8 mouse cellular contexts compared by ENCODE assay signal in genomic region chr17:33919351-33920281, GRCm38 (mm10). TPM values are rescaled to one million over a fixed set of nuclear protein-coding genes. Genes with fewer than 3 reads are reported as not detected.
DNase-seq lines count a peak whose midpoint lies in the region; TF ChIP-seq lines count a peak whose summit lies in the region.

No protein-coding gene starts in this region.

- H3K79me2 ChIP-seq in MEL (ENCODE audit: control insufficient read depth, insufficient read depth, low read length, poor library complexity) = peaks cover 8% of the 10 kb centered on the region

- H3K4me1 ChIP-seq in MEL (ENCODE audit: control insufficient read depth in 1 of 2, insufficient read depth in 2 of 2, low read length in 2 of 2) = peaks cover 5 to 29% of the 10 kb centered on the region in 2 experiments

- DNase-seq in MEL (ENCODE audit: low read depth, low spot score) = peak; percentile 91
- peak; percentile 54 for DNase-seq in brain, embryonic 14.5 days (ENCODE audit: low read depth)
- DNase-seq in fibroblast of lung, adult 2 months (ENCODE audit: low read depth) = peak; percentile 78
- DNase-seq in heart, postnatal 14 days = peak; percentile 78 to 82
- DNase-seq in kidney, postnatal 36 days = peak; percentile 91
- DNase-seq in lung, postnatal 36 days = peak; percentile 96
- DNase-seq in ovary, postnatal 14 days (ENCODE audit: low spot score) = peak; percentile 76
- peak; percentile 67 for DNase-seq in urinary bladder, adult 2 months (ENCODE audit: low spot score)

- peak in 2 of 3 experiments; percentile 45 to 58; a peak in 4 of 6 replicates for TF ChIP-seq CTCF in MEL (IDR thresholded peaks at IDR 0.05 in 2 of 3, conservative IDR thresholded peaks at IDR 0.05 in 1 of 3; ENCODE audit: control insufficient read depth in 1 of 3, insufficient read depth in 1 of 3, low read depth in 2 of 3, low read length in 3 of 3, poor library complexity in 1 of 3, severe bottlenecking in 1 of 3)
- no peak for TF ChIP-seq CTCF in brain, embryonic 14.5 days (IDR thresholded peaks at IDR 0.05; ENCODE audit: borderline replicate concordance, extremely low read depth, insufficient read depth, insufficient read length)

- H3K4me3 ChIP-seq in MEL (ENCODE audit: control insufficient read depth in 1 of 2, insufficient read depth in 1 of 2, low read depth in 2 of 2, low read length in 2 of 2) = peak overlapping the region; percentile 77 to 81

- H3K27ac ChIP-seq in MEL (ENCODE audit: control insufficient read depth, low read depth, low read length) = peak overlapping the region; percentile 66

- no peak; the same call in 1 of the 2 replicates for TF ChIP-seq RAD21 in MEL (IDR thresholded peaks at IDR 0.05; ENCODE audit: low read depth, low read length)

- intact Hi-C loops in heart, postnatal 14 days (cut with DNase I) = no loop called here

- TF ChIP-seq EP300 in MEL (IDR thresholded peaks at IDR 0.05; ENCODE audit: low read depth in 1 of 2, low read length in 2 of 2) = no peak; a peak in 1 of 4 replicates

- peaks cover 0 to 13% of the 10 kb centered on the region in 2 experiments; a peak in 3 of 4 replicates for H3K36me3 ChIP-seq in MEL (ENCODE audit: control insufficient read depth in 1 of 2, insufficient read depth in 2 of 2, low read length in 2 of 2)

- peak in 1 of 2 experiments; percentile 45; a peak in 2 of 4 replicates for TF ChIP-seq POLR2A in MEL (IDR thresholded peaks at IDR 0.05; ENCODE audit: control insufficient read depth in 1 of 2, insufficient read depth in 1 of 2, low read depth in 1 of 2, low read length in 2 of 2, poor library complexity in 1 of 2)
- no peak for TF ChIP-seq POLR2A in brain, embryonic 14.5 days (IDR thresholded peaks at IDR 0.05; ENCODE audit: borderline replicate concordance, extremely low read depth, insufficient read depth, insufficient read length, poor library complexity, severe bottlenecking)

- H3K9ac ChIP-seq in MEL (ENCODE audit: control insufficient read depth, low read depth, low read length, poor library complexity, severe bottlenecking) = peak overlapping the region; percentile 73

- no peaks in the 10 kb centered on the region for H3K9me3 ChIP-seq in MEL (replicated peaks; ENCODE audit: insufficient read depth, low read length)

- H3K27me3 ChIP-seq in MEL (ENCODE audit: control insufficient read depth in 1 of 2, insufficient read depth in 2 of 2, low read length in 2 of 2) = no peaks in the 10 kb centered on the region

TF ChIP-seq in MEL, 35 proteins besides CTCF, POLR2A, EP300 and RAD21:
- TF ChIP-seq ELF1 (IDR thresholded peaks at IDR 0.05; ENCODE audit: low read depth, low read length) = 0 out of 2 replicates have a peak, but pooled peaks have one; percentile 13
- no peak for TF ChIP-seq RCOR1 (IDR thresholded peaks at IDR 0.05; ENCODE audit: low read depth, low read length)
- no peak for TF ChIP-seq KAT2A (conservative IDR thresholded peaks at IDR 0.05; ENCODE audit: low read depth, low read length)
- peak; percentile 54 for TF ChIP-seq TCF12 (IDR thresholded peaks at IDR 0.05; ENCODE audit: low read depth, low read length)
- no peak for TF ChIP-seq MYC (IDR thresholded peaks at IDR 0.05; ENCODE audit: low read depth, low read length)
- no peak for TF ChIP-seq MEF2A (IDR thresholded peaks at IDR 0.05; ENCODE audit: extremely low read depth, insufficient replicate concordance, low read depth, low read length, poor library complexity, severe bottlenecking)
- TF ChIP-seq HCFC1 (IDR thresholded peaks at IDR 0.05; ENCODE audit: low read depth, low read length) = peak; percentile 68
- peak; percentile 69 for TF ChIP-seq USF1 (IDR thresholded peaks at IDR 0.05; ENCODE audit: low read depth, low read length)
- TF ChIP-seq CHD1 (IDR thresholded peaks at IDR 0.05; ENCODE audit: low read depth, low read length) = no peak
- peak; percentile 50; the same call in 1 of the 2 replicates for TF ChIP-seq MAX (IDR thresholded peaks at IDR 0.05; ENCODE audit: low read length)
- no peak for TF ChIP-seq ZKSCAN1 (IDR thresholded peaks at IDR 0.05; ENCODE audit: low read depth, low read length)
- no peak for TF ChIP-seq E2F4 (IDR thresholded peaks at IDR 0.05; ENCODE audit: borderline replicate concordance, low read depth, low read length)
- TF ChIP-seq UBTF (IDR thresholded peaks at IDR 0.05; ENCODE audit: borderline replicate concordance, insufficient read depth, low read depth, low read length) = no peak
- no peak for TF ChIP-seq GABPA (IDR thresholded peaks at IDR 0.05; ENCODE audit: low read depth, low read length)
- no peak for TF ChIP-seq POLR2AphosphoS5 (IDR thresholded peaks at IDR 0.05; ENCODE audit: borderline replicate concordance, low read depth, low read length)
- TF ChIP-seq ZC3H11A (IDR thresholded peaks at IDR 0.05; ENCODE audit: low read depth, low read length) = no peak; the same call in 1 of the 2 replicates
- TF ChIP-seq ZMIZ1 (IDR thresholded peaks at IDR 0.05; ENCODE audit: low read depth, low read length) = no peak
- TF ChIP-seq TBP (IDR thresholded peaks at IDR 0.05; ENCODE audit: low read depth, low read length) = 0 out of 2 replicates have a peak, but pooled peaks have one; percentile 13
- peak; percentile 95 for TF ChIP-seq ETS1 (IDR thresholded peaks at IDR 0.05; ENCODE audit: low read depth, low read length)
- TF ChIP-seq TAL1 (IDR thresholded peaks at IDR 0.05; ENCODE audit: low read length) = no peak
- peak; percentile 56; the same call in 1 of the 2 replicates for TF ChIP-seq POLR2AphosphoS2 (IDR thresholded peaks at IDR 0.05; ENCODE audit: low read length)
- TF ChIP-seq MAZ (IDR thresholded peaks at IDR 0.05; ENCODE audit: low read depth, low read length) = no peak; the same call in 1 of the 2 replicates
- no peak for TF ChIP-seq MAFK (IDR thresholded peaks at IDR 0.05; ENCODE audit: borderline replicate concordance, low read depth, low read length)
- peak; percentile 85 for TF ChIP-seq MXI1 (IDR thresholded peaks at IDR 0.05; ENCODE audit: low read depth, low read length)
- no peak for TF ChIP-seq GATA1 (IDR thresholded peaks at IDR 0.05; ENCODE audit: low read depth, low read length)
- TF ChIP-seq SMC3 (IDR thresholded peaks at IDR 0.05; ENCODE audit: low read depth, low read length) = peak; percentile 17; the same call in 1 of the 2 replicates
- TF ChIP-seq JUND (IDR thresholded peaks at IDR 0.05; ENCODE audit: low read depth, low read length) = no peak
- TF ChIP-seq NELFE (IDR thresholded peaks at IDR 0.05; ENCODE audit: low read depth, low read length) = peak; percentile 38; the same call in 1 of the 2 replicates
- no peak for TF ChIP-seq MYB (IDR thresholded peaks at IDR 0.05; ENCODE audit: low read depth, low read length)
- TF ChIP-seq ZNF384 (IDR thresholded peaks at IDR 0.05; ENCODE audit: low read depth, low read length) = no peak
- 0 out of 2 replicates have a peak, but pooled peaks have one; percentile 8 for TF ChIP-seq CHD2 (IDR thresholded peaks at IDR 0.05; ENCODE audit: low read length)
- TF ChIP-seq NRF1 (IDR thresholded peaks at IDR 0.05; ENCODE audit: insufficient read depth, low read depth, low read length, poor library complexity, severe bottlenecking) = no peak
- TF ChIP-seq BHLHE40 (IDR thresholded peaks at IDR 0.05; ENCODE audit: borderline replicate concordance, low read depth, low read length) = peak; percentile 76; the same call in 1 of the 2 replicates
- peak; percentile 90 for TF ChIP-seq SIN3A (IDR thresholded peaks at IDR 0.05; ENCODE audit: low read length)
- no peak for TF ChIP-seq USF2 (IDR thresholded peaks at IDR 0.05; ENCODE audit: borderline replicate concordance in 1 of 2, insufficient read depth in 1 of 2, low read depth in 1 of 2, low read length in 2 of 2)

RNA-seq across cellular contexts. Expression of gene Zbtb22, which starts 3.9 kb away (rescaled TPM):
- total RNA-seq in MEL (2012; rRNA removed) = 18.6 and 20.2 TPM in 2 replicates
- polyA plus RNA-seq in MEL (2012; ENCODE audit: insufficient read depth in 1 of 2, insufficient read length in 2 of 2, low read depth in 1 of 2, low replicate concordance in 2 of 2, missing spikeins in 1 of 2) = 10 to 100 TPM in 1 of 2 experiments, not detected in 1; 30.0 TPM
- 35.8 and 43.6 TPM in 2 replicates for polyA plus RNA-seq in brain, embryonic 14.5 days (2012; rRNA removed)
- total RNA-seq in heart, postnatal 14 days (2021) = 10 to 100 TPM; 16.8 to 20.3 TPM
- polyA plus RNA-seq in urinary bladder, adult 2 months (2012; rRNA removed) = 20.1 and 23.1 TPM in 2 replicates

RNA-seq across cellular contexts. Expression of gene Tapbp, which starts 3.9 kb away (rescaled TPM):
- 14.7 and 24.3 TPM in 2 replicates for total RNA-seq in MEL (2012; rRNA removed)
- 10 to 100 TPM in 1 of 2 experiments, not detected in 1; 33.3 TPM for polyA plus RNA-seq in MEL (2012; ENCODE audit: insufficient read depth in 1 of 2, insufficient read length in 2 of 2, low read depth in 1 of 2, low replicate concordance in 2 of 2, missing spikeins in 1 of 2)
- polyA plus RNA-seq in brain, embryonic 14.5 days (2012; rRNA removed) = 17.4 and 22.8 TPM in 2 replicates
- 100 to 1,000 TPM in 1 of 2 experiments, 10 to 100 TPM in 1; 92.8 to 100 TPM for total RNA-seq in heart, postnatal 14 days (2021)
- 84.7 and 122 TPM in 2 replicates for polyA plus RNA-seq in urinary bladder, adult 2 months (2012; rRNA removed)

RNA-seq across cellular contexts. Expression of gene Rgl2, which starts 9.7 kb away (rescaled TPM):
- 19.0 and 24.9 TPM in 2 replicates for total RNA-seq in MEL (2012; rRNA removed)
- polyA plus RNA-seq in MEL (2012; ENCODE audit: insufficient read depth in 1 of 2, insufficient read length in 2 of 2, low read depth in 1 of 2, low replicate concordance in 2 of 2, missing spikeins in 1 of 2) = 10 to 100 TPM in 1 of 2 experiments, not detected in 1; 43.6 TPM
- 184 and 285 TPM in 2 replicates for polyA plus RNA-seq in brain, embryonic 14.5 days (2012; rRNA removed)
- total RNA-seq in heart, postnatal 14 days (2021) = 10 to 100 TPM; 54.7 to 58.6 TPM
- polyA plus RNA-seq in urinary bladder, adult 2 months (2012; rRNA removed) = 132 and 164 TPM in 2 replicates

RNA-seq across cellular contexts. Expression of gene Daxx, which starts 10.4 kb away (rescaled TPM):
- 39.6 and 40.6 TPM in 2 replicates for total RNA-seq in MEL (2012; rRNA removed)
- polyA plus RNA-seq in MEL (2012; ENCODE audit: insufficient read depth in 1 of 2, insufficient read length in 2 of 2, low read depth in 1 of 2, low replicate concordance in 2 of 2, missing spikeins in 1 of 2) = 10 to 100 TPM in 1 of 2 experiments, not detected in 1; 68.0 TPM
- 43.8 and 52.6 TPM in 2 replicates for polyA plus RNA-seq in brain, embryonic 14.5 days (2012; rRNA removed)
- total RNA-seq in heart, postnatal 14 days (2021) = 10 to 100 TPM; 11.3 to 13.7 TPM
- polyA plus RNA-seq in urinary bladder, adult 2 months (2012; rRNA removed) = 28.1 and 31.0 TPM in 2 replicates

RNA-seq across cellular contexts. Expression of gene Platr17, which starts 14.7 kb away (rescaled TPM):
- total RNA-seq in MEL (2012; rRNA removed) = not detected in 2 replicates
- not detected for polyA plus RNA-seq in MEL (2012; ENCODE audit: insufficient read depth in 1 of 2, insufficient read length in 2 of 2, low read depth in 1 of 2, low replicate concordance in 2 of 2, missing spikeins in 1 of 2)
- 0.30 and 0.38 TPM in 2 replicates for polyA plus RNA-seq in brain, embryonic 14.5 days (2012; rRNA removed)
- total RNA-seq in heart, postnatal 14 days (2021) = not detected
- polyA plus RNA-seq in urinary bladder, adult 2 months (2012; rRNA removed) = 0.14 and 0.15 TPM in 2 replicates

Comparison
In these comparisons a context has a peak if more than half of its experiments do, and no peak if none do; other contexts are left out.
1. Peak in every context shown above with its lines: DNase-seq, H3K4me3 ChIP-seq and H3K27ac ChIP-seq.